Mouse (Mus musculus) stomach, postnatal 0 days (tissue): ENCODE results near the gene Rif1.

Source experiments
- CTCF ChIP-seq: IDR thresholded peaks from 2 replicates; pipeline ENCODE4 v1.5.1; 2016; ENCODE audit warnings: antibody characterized with exemption, low read depth, mild to moderate bottlenecking, moderate library complexity
- EP300 ChIP-seq: optimal IDR thresholded peaks from 2 replicates; pipeline ENCODE3; 2016; ENCODE audit warnings: antibody characterized with exemption

DNA sequence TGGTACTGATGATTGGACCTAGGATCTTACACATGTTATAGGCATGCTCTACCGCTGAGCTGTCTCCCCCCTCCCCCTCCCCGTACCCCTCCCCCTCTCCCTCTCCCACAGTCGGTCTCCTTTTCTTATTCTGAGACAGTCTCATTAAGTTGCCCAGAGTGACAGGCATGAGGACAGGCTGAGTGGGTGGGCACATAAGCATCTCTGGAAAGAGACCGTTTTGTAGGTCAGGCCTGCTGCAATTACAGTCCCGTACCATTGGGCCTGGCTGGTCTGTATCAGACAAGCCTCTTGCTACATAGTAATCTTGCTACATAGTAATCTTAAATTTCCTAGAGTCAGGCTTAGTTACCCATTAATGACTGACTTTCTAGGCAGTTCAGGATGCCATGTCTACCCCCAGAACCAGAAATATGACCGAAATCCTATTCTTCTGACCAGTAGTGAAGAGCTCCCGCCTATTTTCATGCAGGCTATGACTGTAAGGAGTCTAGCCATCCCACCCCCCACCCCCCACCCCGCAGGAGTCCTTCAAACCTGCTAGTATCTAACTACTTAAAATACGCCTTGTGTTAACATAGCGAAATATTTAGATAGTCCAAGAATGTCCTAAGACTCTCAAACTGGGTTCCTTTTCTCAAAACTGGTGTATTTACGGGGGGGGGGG, 35.6 kb upstream of the Rif1 start:
- TF ChIP-seq EP300 = no peak
- no peak for TF ChIP-seq CTCF
